Mouse (Mus musculus): ENCODE results near the gene 2900011O08Rik.

2900011O08Rik gene

DNA sequence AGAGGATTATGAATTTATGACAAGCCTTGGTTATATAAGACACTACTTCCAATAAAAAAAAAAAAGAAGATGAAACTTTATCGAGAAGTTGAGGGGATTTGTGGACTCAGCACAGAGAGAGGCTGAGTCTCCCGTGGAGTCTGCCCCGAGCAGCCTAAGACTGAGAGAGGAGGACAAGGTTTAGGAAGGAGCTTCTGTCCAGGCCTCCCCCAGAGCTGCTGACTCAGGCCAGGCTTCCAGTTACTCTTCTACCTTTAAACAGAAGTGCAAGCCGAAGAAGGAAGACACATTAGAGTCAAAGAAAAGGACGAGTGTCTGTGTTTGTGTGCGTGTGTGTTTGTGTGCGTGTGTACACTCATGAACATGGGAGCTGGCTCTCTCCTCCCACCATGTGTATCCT is 144.4 kb downstream of the 2900011O08Rik start:
- no peak for DNase-seq (ENCODE audit: extremely low spot score, low read depth, low spot score)

DNA sequence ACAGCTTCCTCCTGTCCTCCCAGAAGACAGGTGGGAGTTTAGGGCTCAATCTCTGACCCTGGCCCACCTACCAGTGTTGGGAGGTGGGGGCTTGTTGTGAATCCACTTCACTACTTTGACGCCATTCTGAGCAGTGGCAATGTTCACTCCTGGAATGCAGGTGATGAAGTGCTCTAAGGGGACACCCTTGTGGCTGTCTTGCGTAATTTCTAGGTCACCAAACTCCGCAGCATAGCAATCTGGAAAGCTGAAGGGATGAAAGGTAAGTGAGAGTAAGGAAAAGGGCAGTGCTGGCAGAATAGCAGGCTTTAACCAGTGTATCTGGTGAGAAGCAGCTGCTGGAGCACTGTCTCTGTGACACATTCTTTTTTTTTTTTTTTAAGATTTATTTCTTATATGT is 145.0 kb downstream of the 2900011O08Rik start:
- no peak for DNase-seq (ENCODE audit: extremely low spot score, low read depth, low spot score)

DNA sequence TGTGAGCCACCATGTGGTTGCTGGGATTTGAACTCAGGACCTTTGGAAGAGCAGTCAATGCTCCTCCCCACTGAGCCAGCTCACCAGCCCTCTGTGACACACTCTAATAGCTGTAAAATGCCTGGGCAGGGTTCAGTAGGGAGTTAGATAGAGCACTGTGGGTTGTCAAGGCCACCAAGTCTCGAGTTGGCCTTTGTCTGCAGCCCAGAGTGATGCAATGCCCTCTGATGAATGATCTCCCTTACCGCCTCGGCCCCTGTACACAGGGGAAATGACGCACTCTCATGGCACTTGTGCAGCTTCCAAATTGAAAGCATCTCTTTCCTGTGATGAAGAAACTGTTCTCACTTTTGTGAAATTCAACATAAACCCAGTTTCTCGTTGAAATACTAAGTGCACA is 145.4 kb downstream of the 2900011O08Rik start:
- DNase-seq (ENCODE audit: extremely low spot score, low read depth, low spot score) = no peak

DNA sequence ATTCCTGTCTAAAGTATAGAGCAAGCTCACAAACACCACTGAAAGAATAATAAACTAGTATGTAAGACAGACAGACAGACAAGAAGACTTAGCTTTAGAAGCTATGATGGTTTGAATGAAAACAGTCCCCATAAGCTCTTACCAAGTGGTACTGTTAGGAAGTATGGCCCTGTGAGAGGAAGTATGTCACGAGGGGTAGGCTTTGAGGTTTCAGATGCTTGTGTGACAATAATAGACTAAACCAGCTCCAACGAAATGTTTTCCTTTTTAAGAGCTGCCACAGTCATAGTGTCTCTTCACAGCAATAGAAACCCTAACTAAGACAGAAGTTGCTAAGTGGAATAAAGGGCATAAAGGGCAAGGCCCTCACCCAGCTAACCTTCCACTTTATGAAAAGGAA is 148.6 kb downstream of the 2900011O08Rik start:
- no peak for DNase-seq (ENCODE audit: extremely low spot score, low read depth, low spot score)

DNA sequence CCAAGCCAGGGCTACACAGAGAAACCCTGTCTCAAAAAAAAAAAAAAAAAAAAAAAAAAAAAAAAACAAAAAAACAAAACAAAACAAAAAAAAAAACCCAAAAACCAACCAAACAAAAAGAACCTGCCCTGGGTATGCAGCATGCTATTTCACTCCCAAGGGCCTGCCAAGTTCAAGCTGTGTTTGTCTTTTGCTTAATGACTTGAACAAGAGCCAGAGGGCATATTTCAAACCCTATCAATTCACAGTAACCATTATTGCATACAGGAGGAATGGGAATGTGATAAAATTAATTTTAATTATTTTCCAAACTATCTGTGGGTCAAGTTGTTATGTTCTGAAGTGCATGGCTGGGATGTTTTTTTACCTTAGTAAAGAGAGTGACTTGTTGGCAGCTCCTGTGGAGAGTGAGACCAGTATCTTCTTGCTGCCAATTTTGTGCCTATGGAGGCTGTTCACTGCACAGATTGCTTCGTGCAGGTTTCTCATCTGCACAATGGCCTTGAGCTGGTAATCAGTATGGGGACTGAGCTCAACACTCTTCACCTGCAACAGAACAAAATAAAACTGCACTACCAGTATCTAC is 151.7 kb downstream of the 2900011O08Rik start:
- no peak for DNase-seq (ENCODE audit: extremely low spot score, low read depth, low spot score)

DNA sequence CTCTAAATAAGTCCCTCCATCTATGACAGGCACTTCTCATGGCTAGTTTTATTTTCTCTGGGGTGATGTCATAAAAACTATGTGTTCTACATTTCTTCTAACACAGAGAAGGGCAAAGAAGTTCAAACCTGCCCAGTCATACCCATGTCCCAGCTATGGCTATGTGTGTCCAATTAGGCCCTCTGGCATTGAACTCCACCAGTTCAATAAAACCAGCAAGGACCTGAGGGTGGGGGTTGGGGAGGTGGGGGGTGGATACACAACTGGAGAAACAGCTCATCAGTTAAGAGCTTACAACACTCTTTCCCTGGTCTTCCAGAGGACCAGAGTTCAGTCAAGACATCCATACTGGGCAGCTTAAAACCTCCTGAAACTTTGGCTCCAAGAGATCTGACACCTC is 152.7 kb downstream of the 2900011O08Rik start:
- DNase-seq (ENCODE audit: extremely low spot score, low read depth, low spot score) = no peak

DNA sequence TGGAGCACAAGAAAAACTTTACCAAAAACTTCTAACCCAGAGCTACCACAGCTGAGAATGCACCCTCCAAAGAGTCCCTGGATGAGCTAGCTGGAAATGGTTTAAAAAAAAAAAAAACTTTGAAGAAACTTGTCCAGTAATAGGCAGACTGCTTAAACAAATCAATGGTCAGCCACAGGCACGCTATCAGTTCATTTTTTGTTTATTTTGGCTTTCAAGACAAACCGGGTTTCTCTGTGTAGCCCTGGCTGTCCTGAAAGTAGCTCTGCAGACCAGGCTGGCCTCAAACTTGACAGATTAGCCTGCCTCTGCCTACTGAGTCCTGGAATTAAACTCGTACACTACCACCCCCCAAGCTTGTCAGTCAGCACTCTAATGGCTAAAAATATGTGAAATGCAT is 156.9 kb downstream of the 2900011O08Rik start:
- DNase-seq (ENCODE audit: extremely low spot score, low read depth, low spot score) = no peak

DNA sequence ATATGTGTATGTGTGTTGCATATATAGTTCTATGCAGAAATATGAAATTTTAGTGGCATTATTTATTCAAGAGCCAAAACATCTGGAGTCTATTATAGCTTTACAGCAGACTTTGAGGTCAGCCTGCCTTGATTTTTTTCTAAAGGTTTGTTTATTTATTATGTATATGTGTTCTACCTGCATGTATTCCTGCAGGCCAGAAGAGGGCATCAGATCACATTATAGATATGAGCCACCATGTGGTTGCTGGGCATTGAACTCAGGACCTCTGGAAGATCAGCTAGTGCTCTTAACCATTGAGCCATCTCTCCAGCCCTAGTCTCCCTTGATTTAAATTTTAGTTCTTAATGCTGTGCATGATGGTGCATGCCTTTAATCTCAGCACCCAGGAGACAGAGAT is 161.3 kb downstream of the 2900011O08Rik start:
- DNase-seq (ENCODE audit: extremely low spot score, low read depth, low spot score) = no peak

All from hindlimb bud, embryonic 11.5 days (tissue).